ENCODE assay signal across 8 mouse cellular contexts in the genomic region with DNA sequence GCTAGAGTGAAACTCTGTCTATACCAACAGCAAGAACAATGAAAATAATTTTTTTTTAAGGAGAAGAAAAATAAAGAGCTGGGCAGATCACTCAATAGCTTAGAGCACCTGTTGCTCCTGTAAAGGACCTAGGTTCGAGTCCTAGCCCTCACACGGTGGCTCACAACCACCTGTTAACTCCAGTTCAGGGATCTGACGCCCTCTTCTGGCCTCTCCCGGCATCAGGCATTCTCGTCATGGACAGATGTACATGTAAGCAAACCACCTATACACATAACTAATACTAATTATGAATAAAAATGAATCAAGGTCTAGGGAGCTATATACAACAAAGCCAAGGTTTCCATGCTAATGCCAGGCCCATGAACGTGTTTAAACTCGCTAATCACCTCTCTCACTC. TPM values are rescaled to one million over a fixed set of nuclear protein-coding genes. Genes with fewer than 3 reads are reported as not detected.
DNase-seq lines count a peak whose midpoint lies in the region; ATAC-seq and TF ChIP-seq lines count a peak whose summit lies in the region.

No protein-coding gene starts in this region.

- H3K9ac ChIP-seq in lung, embryonic 15.5 days: peak overlapping the region; percentile 88
- peak overlapping the region; percentile 77; the same call in 1 of the 2 replicates for H3K9ac ChIP-seq in embryonic facial prominence, embryonic 12.5 days

- no peaks in the 10 kb centered on the region for H3K9me3 ChIP-seq in lung, embryonic 15.5 days
- H3K9me3 ChIP-seq in embryonic facial prominence, embryonic 12.5 days: no peaks in the 10 kb centered on the region
- no peaks in the 10 kb centered on the region for H3K9me3 ChIP-seq in limb, embryonic 10.5 days (replicated peaks)

- 61% methylated on average over 7 of the region's 7 CpGs for WGBS in lung, embryonic 15.5 days
- WGBS in embryonic facial prominence, embryonic 12.5 days: 66% methylated on average over 7 of the region's 7 CpGs
- WGBS in limb, embryonic 10.5 days: 68% methylated on average over 7 of the region's 7 CpGs
- 52% methylated on average over 7 of the region's 7 CpGs for WGBS in small intestine, adult 2 months

- peak overlapping the region; percentile 91 for H3K4me3 ChIP-seq in lung, embryonic 15.5 days
- peak overlapping the region; percentile 92 for H3K4me3 ChIP-seq in embryonic facial prominence, embryonic 12.5 days
- peak overlapping the region; percentile 83 for H3K4me3 ChIP-seq in limb, embryonic 10.5 days
- H3K4me3 ChIP-seq in small intestine, adult 2 months (ENCODE audit: low read depth, low read length): peak overlapping the region; percentile 98; the same call in 1 of the 2 replicates

- no peak for DNase-seq in lung, postnatal 4 days
- DNase-seq in limb, embryonic 10.5 days (ENCODE audit: low spot score): no peak
- DNase-seq in right cerebral cortex, postnatal 14 days: no peak
- no peak for DNase-seq in adipocyte (ENCODE audit: low spot score)
- no peak for DNase-seq in adrenal gland, postnatal 36 days

- TF ChIP-seq CTCF in small intestine, adult 2 months (IDR thresholded peaks at IDR 0.05; ENCODE audit: extremely low read depth, insufficient read length, insufficient replicate concordance, low read depth, low read length): peak; percentile 32; the same call in 1 of the 2 replicates

- H3K4me1 ChIP-seq in lung, embryonic 15.5 days: peaks cover 12% of the 10 kb centered on the region
- H3K4me1 ChIP-seq in embryonic facial prominence, embryonic 12.5 days: peaks cover 13% of the 10 kb centered on the region
- peaks cover 17% of the 10 kb centered on the region for H3K4me1 ChIP-seq in limb, embryonic 10.5 days
- H3K4me1 ChIP-seq in small intestine, adult 2 months (ENCODE audit: control insufficient read depth, insufficient read depth, insufficient read length, low read length): peaks cover 14% of the 10 kb centered on the region

- H3K4me2 ChIP-seq in lung, embryonic 15.5 days: peak overlapping the region; percentile 93
- peak overlapping the region; percentile 96 for H3K4me2 ChIP-seq in embryonic facial prominence, embryonic 12.5 days (replicated peaks)

- H3K27ac ChIP-seq in lung, embryonic 15.5 days: no peak overlapping the region
- H3K27ac ChIP-seq in embryonic facial prominence, embryonic 12.5 days: no peak overlapping the region
- H3K27ac ChIP-seq in limb, embryonic 10.5 days: no peak overlapping the region
- no peak overlapping the region for H3K27ac ChIP-seq in small intestine, adult 2 months (ENCODE audit: insufficient read depth, low read depth, low read length)

- H3K27me3 ChIP-seq in lung, embryonic 15.5 days: no peaks in the 10 kb centered on the region
- no peaks in the 10 kb centered on the region for H3K27me3 ChIP-seq in embryonic facial prominence, embryonic 12.5 days
- no peaks in the 10 kb centered on the region for H3K27me3 ChIP-seq in limb, embryonic 10.5 days (ENCODE audit: low read depth, poor library complexity, severe bottlenecking)
- no peaks in the 10 kb centered on the region for H3K27me3 ChIP-seq in small intestine, adult 2 months (ENCODE audit: control insufficient read depth, insufficient read depth, low read length)

- no peak for ATAC-seq in lung, embryonic 15.5 days (ENCODE audit: borderline replicate concordance, extremely low read depth, low FRiP score, low TSS enrichment)
- ATAC-seq in embryonic facial prominence, embryonic 12.5 days (ENCODE audit: insufficient number of reproducible peaks, insufficient read depth, low FRiP score, low TSS enrichment): no peak

- peaks cover 4% of the 10 kb centered on the region; the same call in 1 of the 2 replicates for H3K36me3 ChIP-seq in lung, embryonic 15.5 days
- peaks cover 19% of the 10 kb centered on the region for H3K36me3 ChIP-seq in embryonic facial prominence, embryonic 12.5 days
- peaks cover 39% of the 10 kb centered on the region for H3K36me3 ChIP-seq in limb, embryonic 10.5 days
- H3K36me3 ChIP-seq in small intestine, adult 2 months (ENCODE audit: control insufficient read depth, insufficient read depth, low read length): peaks cover 31% of the 10 kb centered on the region

- TF ChIP-seq POLR2A in small intestine, adult 2 months (IDR thresholded peaks at IDR 0.05; ENCODE audit: low read depth, low read length): no peak

RNA-seq across cellular contexts. Expression of a gene that starts 1.2 kb away (rescaled TPM):
- 146 and 165 TPM in 2 replicates for polyA plus RNA-seq in lung, embryonic 15.5 days (2015; fragmentation: Nextera tagmentation; extraction: Ambion mirVana)
- 131 and 137 TPM in 2 replicates for polyA plus RNA-seq in embryonic facial prominence, embryonic 12.5 days (2016; fragmentation: Nextera tagmentation; extraction: Ambion mirVana)
- polyA plus RNA-seq in limb, embryonic 10.5 days (2016; fragmentation: Nextera tagmentation; extraction: Ambion mirVana): 148 TPM in 2 replicates
- polyA plus RNA-seq in small intestine, adult 2 months (2012; rRNA removed): 157 and 163 TPM in 2 replicates
- total RNA-seq in adrenal gland, postnatal 36 days (2021): 100 to 1,000 TPM; 150 to 159 TPM

RNA-seq across cellular contexts. Expression of a gene that starts 15.1 kb away (rescaled TPM):
- 130 and 133 TPM in 2 replicates for polyA plus RNA-seq in lung, embryonic 15.5 days (2015; fragmentation: Nextera tagmentation; extraction: Ambion mirVana)
- polyA plus RNA-seq in embryonic facial prominence, embryonic 12.5 days (2016; fragmentation: Nextera tagmentation; extraction: Ambion mirVana): 163 and 172 TPM in 2 replicates
- polyA plus RNA-seq in limb, embryonic 10.5 days (2016; fragmentation: Nextera tagmentation; extraction: Ambion mirVana): 210 and 214 TPM in 2 replicates
- polyA plus RNA-seq in small intestine, adult 2 months (2012; rRNA removed): 19.9 and 36.7 TPM in 2 replicates
- total RNA-seq in adrenal gland, postnatal 36 days (2021): 100 to 1,000 TPM; 122 to 145 TPM

RNA-seq across cellular contexts. Expression of a gene that starts 22.0 kb away (rescaled TPM):
- 189 and 194 TPM in 2 replicates for polyA plus RNA-seq in lung, embryonic 15.5 days (2015; fragmentation: Nextera tagmentation; extraction: Ambion mirVana)
- polyA plus RNA-seq in embryonic facial prominence, embryonic 12.5 days (2016; fragmentation: Nextera tagmentation; extraction: Ambion mirVana): 201 and 209 TPM in 2 replicates
- 187 and 192 TPM in 2 replicates for polyA plus RNA-seq in limb, embryonic 10.5 days (2016; fragmentation: Nextera tagmentation; extraction: Ambion mirVana)
- polyA plus RNA-seq in small intestine, adult 2 months (2012; rRNA removed): 174 and 479 TPM in 2 replicates
- 10 to 100 TPM; 69.2 to 75.4 TPM for total RNA-seq in adrenal gland, postnatal 36 days (2021)

RNA-seq across cellular contexts. Expression of a gene that starts 22.1 kb away (rescaled TPM):
- polyA plus RNA-seq in lung, embryonic 15.5 days (2015; fragmentation: Nextera tagmentation; extraction: Ambion mirVana): 1.3 and 1.7 TPM in 2 replicates
- 1.4 and 2.0 TPM in 2 replicates for polyA plus RNA-seq in embryonic facial prominence, embryonic 12.5 days (2016; fragmentation: Nextera tagmentation; extraction: Ambion mirVana)
- polyA plus RNA-seq in limb, embryonic 10.5 days (2016; fragmentation: Nextera tagmentation; extraction: Ambion mirVana): 1.1 TPM in 2 replicates
- 0.09 and 0.20 TPM in 2 replicates for polyA plus RNA-seq in small intestine, adult 2 months (2012; rRNA removed)
- total RNA-seq in adrenal gland, postnatal 36 days (2021): under 1 TPM; 0.23 to 0.26 TPM

RNA-seq across cellular contexts. Expression of a gene that starts 24.0 kb away (rescaled TPM):
- 0.81 and 1.2 TPM in 2 replicates for polyA plus RNA-seq in lung, embryonic 15.5 days (2015; fragmentation: Nextera tagmentation; extraction: Ambion mirVana)
- 1.8 and 2.4 TPM in 2 replicates for polyA plus RNA-seq in embryonic facial prominence, embryonic 12.5 days (2016; fragmentation: Nextera tagmentation; extraction: Ambion mirVana)
- 2.7 and 2.8 TPM in 2 replicates for polyA plus RNA-seq in limb, embryonic 10.5 days (2016; fragmentation: Nextera tagmentation; extraction: Ambion mirVana)
- polyA plus RNA-seq in small intestine, adult 2 months (2012; rRNA removed): 2.7 and 5.9 TPM in 2 replicates
- total RNA-seq in adrenal gland, postnatal 36 days (2021): 1 to 10 TPM; 4.6 to 7.1 TPM
